Mouse (Mus musculus): ENCODE measurements around the gene Camk2d.

Gene Camk2d

DNA sequence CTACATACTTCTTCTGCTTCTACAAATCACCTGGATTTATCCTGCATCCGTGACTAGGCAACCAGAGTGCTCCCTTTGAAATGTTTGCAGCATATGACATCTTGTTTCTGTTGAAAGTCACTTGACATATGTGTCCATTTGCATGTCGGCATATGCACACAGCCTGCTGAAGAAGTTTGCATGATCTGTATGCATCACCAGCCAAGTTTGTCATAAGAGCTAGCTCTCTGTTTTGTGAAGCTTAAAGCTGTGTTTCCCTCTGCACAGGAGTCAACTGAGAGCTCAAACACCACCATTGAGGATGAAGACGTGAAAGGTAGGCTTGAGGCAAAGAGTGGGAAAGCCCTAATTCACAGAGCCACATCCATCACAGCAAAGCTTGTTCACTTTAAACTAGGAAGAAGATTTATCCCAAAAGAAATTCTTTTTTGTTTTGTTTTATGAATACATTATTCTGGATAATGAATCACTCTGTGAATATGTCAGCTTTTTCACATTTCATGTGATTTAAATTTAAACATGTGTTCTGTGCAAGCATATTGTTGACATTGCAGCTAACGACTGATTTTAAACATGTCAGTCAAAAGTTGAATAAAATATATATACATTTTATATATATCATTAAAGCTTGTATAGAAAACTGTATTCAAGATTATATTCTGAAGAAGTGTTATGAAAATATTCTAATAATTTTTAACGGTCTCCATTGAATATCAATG lies 214.4 kb downstream of the Camk2d start:
- no peak for DNase-seq (ENCODE audit: low spot score in 2 of 2)

DNA sequence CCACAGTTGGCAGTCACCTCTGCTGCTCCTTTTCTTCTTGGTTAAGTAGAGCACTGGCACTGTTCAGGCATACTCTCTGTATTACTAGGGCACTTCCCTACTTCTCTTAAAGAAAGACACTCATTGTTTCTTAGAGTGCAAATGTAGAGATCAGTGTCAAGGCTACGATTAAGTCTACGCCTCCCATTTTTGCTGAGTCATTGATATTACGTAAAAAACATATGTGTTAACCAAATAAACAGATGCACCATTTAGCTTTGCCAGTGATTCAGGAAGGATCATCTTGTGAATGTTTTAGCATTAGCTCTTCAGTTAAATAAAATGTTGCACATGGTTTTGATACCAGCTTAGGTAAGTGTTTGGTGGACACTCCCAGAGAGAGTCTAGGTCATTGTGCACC lies 215.5 kb downstream of the Camk2d start:
- DNase-seq (ENCODE audit: low spot score in 2 of 2), result no peak

DNA sequence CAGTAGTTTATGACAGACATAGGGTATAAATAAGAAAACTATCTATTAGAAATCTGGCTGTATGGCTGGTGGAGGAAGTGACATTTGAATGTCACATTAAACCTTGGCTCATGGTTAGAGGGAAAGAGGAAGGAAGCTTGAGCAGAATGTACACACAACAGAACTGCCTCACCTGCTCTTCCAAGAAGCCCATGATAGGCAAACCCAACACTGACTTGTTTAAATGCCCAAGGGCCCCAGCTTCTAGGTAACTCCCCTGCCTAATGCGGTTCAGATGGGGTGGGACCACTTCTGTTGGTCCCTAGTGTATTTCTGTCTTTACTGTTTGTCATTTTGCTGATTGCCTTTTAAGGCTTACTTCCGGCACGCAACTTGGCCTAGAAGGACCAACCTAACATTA lies 226.3 kb downstream of the Camk2d start:
- no peak for DNase-seq (ENCODE audit: low spot score in 2 of 2)

DNA sequence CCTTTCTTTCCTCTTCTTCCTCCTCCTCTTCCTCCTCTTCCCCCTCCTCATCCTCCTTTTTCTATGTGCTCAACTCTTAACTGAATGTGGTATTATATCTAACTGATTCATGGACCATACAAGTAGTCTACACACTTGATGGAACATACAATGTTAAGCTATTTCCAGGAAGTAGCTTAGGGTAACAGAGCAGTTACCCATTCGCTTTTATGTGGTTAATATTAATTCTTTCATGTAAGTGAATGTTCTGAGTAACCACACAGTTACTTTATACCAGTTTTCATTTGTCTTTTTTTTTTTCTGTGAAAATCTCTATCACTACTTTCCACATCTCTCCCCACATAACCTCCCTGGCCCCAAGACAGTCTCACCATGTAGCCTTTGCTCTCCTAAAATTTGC lies 228.8 kb downstream of the Camk2d start:
- no peak for DNase-seq (ENCODE audit: low spot score in 2 of 2)

DNA sequence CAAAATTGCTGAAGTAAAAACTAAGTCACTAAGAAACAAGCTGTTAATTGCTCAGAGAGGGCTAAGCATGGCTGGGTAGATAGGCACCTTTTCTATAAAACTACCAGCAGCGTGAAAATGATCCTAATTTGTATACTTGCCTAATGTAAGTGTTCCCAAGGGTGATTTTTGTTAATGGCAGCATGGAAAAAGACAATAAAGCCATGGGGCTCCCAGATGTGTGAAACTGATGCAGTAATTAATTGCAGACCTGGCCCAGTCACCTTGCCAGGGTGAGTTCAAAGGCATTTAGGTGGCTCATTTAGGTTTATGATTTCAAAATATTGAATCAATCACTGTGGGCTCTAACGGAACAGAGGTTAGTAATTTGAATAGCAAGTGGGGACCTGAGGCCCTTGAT lies 230.1 kb downstream of the Camk2d start:
- no peak for DNase-seq (ENCODE audit: low spot score in 2 of 2)

DNA sequence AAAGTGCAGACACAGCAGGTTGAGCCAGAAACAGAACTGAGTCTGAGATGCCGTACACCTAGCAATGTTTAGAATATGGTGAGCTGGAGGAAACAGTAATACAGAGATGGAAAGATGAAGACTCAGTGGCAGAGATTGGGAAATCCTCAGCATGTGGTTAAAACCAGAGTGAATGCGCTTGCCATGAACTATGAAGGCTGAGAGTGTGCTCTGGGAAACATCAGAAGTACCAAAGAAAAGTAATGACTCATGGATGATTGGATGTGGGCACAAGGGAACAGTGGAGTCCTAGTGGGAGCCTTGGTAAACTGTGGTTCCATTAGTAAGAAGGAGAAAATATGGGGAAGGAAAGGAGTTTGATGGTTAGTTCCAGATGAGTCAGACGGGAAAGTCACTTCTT lies 231.8 kb downstream of the Camk2d start:
- DNase-seq (ENCODE audit: low spot score in 2 of 2), result no peak

DNA sequence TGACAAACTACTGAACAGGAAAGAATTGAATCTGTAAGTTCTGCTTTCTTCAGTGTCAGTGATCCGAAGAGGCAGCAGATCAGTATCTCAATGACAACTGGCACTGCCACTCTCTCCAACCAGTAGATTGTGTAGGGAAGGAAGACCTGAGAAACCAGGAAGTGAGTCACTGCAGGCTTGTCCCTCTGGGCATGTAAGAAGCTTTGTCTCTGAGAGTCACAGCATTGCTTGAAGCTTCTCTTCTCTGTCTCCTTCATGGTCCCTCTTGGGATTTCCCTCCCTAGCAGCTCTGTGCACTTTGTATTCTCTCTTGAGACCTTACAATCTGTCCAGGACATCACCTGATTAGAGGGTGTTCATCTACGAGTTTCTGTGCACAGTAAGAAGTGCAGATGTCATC lies 233.7 kb downstream of the Camk2d start:
- DNase-seq (ENCODE audit: low spot score in 2 of 2), result no peak

DNA sequence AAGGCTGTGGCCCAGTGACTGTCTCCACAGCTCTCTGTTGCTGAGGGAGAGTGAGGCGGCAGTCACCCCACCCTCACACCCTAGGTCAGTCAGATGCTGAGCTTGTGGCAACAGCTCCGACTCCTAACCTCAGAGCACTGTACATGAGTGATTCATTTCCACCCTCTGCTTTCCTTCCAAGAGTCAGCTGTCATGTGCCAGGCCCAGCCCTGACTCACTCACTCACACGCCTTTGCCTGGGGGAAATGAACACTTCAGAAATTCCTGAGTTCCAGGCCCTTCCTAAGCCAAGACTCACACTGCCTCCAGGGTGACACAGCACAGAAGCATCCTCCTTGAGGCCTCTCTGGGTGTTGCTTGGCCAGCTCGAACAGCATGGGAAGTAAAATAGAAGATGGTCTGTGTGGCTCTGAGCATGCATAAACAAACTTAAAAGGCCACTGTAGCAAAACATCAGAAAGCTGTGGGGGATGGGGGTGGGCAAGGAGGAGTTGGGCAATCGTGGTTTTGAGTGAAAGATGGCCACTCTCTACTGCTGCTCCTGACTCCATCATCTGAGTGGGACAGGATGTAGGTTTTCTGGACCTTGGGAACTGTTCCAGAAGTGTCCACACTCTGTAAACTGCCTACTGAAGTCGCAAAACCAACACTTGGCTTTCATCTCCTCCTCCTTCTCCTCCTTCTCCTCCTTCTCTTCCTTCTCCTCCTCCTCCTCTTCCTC lies 235.5 kb downstream of the Camk2d start:
- peak in 1 of 2 experiments; percentile 24 for DNase-seq (ENCODE audit: low spot score in 2 of 2)

DNA sequence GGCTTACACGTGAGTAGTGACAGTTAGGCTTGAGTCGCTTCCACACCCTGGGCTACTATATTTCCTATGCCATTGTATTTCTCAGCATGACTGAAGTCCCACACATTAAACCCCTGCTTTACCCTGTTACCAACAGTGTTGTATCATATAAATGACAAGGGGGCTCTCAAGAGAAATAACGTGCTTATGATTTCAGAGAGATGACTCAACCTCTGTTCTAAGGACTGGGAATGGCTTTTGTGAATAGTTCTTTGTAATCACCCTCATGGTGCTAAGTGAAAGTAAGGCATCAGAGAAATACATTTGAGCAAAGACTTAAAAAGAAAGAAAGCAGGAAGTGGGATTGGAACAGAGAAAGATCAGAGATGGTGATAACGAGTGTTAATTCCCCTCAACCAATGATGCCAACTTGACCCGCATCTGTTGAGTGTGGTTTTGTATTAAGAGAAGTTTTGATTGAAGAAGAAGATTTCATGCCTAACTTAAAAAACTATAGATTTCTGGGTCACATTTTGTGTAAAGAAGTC lies 238.6 kb downstream of the Camk2d start:
- DNase-seq (ENCODE audit: low spot score in 2 of 2), result no peak

DNA sequence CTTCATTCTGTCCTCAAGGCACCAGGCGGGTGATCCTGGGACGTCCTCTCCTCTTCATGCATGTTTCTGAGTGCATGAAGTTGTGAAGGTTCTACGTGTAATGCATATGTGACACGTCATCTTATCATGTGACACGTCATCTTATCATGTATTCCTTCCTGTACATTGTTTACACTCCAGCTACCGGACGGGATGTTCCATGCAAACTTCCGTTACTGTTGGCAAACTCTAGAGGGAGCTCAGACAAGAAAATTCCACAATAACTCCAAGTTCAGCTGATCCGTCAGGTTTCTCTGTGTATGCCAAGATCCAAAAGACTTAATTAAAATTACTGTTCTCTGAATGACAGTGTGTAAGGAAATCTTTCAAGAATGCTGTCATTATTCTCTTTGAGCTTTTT lies 246.7 kb downstream of the Camk2d start:
- DNase-seq (ENCODE audit: low spot score in 2 of 2), result no peak

DNA sequence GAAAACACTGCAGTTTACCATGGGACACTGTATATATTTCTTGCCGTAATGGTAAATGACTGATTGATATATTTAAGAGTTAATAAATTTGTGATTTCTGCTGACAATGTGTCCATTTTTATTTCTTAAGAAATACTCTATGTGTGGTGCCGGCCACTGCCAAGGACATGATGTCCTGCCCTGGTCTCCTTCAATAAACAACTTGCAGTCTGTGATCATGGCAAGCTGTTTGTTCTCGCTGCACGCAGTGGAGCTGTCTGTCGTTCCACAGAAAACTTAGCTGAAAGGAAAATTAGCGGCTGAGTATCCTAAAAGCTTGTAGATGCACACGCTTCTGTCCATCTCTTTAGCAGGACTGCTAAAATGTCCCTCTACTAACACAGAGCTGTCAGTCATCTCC lies 248.7 kb downstream of the Camk2d start:
- no peak for DNase-seq (ENCODE audit: low spot score in 2 of 2)

DNA sequence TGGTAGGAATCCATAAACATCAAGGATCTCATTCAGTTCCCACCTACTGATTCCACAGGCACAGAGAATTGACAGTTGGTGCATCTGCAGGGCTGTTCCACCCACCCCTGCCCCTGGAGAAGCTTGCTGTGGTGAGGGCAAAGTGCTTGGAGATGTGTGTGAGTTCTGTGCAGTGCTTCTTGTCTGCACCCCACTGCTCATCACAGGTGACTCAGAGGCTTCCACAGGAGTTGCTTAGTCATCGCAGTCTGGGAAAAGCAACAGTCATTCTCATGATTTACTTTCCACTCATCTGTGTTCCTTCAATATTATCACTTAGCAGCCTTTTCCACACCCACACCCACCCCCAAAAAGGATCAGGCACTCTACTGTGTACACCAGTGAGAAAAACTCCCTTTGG lies 252.0 kb downstream of the Camk2d start:
- peak; percentile 40 to 62 for DNase-seq (ENCODE audit: low spot score in 2 of 2)

DNA sequence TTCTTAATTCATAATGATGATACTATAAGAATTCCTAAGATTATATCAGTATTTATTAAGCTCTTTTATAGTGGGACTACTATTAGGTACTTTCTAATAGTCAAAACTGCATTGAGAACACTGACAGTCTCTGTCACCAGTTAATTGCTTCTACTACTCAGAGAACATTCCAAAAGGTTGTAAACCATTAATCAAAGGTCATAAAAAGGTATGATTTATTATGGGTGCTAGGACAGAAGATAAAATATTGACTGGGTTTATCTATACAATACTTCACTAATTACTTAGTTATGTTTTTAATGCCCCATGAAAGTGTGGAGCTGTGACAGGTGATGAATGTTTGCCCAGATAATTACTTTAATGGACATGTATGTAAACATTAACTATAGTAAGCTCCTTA lies 264.3 kb downstream of the Camk2d start:
- no peak for DNase-seq (ENCODE audit: low spot score in 2 of 2)

DNA sequence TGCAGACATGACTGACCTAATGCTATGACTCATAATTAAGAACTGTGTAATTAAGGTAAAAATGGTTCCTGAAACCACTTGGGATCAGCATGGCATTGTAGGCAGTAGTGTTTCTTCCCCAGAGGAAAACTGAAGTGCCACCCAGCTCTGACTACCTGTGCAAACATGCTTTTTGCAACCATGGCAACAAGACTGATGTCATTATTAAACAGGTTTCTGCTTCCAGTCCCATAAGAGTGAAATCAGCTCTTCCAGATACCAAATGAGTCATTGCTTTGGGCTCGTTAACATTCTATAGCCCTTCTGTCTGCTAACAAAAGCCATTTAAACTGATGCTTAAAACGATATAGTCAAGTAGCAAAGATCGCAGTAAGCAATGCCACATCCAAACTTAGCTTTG lies 273.5 kb downstream of the Camk2d start:
- DNase-seq (ENCODE audit: low spot score in 2 of 2), result no peak

DNA sequence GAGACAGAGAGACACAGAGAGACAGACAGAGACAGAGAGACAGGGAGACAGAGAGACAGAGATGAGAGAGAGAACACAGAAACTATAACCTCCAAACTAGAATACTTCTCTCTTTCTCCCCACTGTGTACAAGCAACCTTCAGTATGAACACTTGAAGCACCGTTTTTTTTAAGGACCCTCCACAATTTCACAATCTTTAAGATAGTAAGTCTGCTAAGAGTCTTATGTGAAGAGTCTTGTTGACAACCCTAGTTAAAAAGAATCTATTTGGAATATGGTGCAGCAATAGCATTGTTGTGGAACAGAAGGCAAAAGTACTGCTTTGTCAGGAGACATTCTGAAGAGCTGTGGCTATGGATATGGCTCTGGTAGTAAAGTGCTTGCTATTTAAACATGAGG lies 274.6 kb downstream of the Camk2d start:
- no peak for DNase-seq (ENCODE audit: low spot score in 2 of 2)

DNA sequence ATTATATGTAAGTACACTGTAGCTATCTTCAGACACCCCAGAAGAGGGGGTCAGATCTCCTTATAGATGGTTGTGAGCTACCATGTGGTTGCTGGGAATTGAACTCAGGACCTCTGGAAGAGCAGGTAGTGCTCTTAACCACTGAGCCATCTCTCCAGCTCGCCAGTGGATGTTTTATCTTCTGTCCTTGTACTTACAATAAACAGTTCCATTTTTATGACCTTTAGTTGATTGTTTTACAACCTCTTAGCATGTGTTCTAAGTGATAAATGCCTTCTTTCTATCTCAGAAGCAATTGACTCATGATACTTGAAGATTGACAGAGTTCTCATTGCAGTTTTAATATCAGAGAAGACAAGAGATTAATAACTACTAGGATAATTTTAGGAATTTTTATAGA lies 282.1 kb downstream of the Camk2d start:
- no peak for DNase-seq (ENCODE audit: low spot score in 2 of 2)

DNA sequence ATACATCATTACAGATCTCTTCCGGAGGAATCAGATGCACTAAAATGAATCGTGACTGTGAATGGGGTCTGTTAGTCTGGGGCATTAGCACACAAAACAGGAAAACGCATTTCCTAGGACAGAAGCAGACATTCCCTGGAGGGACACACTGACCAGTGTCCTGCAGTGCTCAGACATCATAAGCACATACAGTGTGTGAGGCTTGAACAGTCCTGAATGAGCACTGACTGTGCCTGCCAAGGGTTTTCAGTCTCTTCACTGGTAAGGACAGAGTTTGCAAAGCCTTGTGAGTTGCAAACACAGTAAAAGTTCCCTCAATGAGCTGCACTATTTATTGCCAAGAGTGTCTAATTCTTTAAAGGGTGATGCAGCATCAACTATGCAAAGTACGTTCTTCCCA lies 290.0 kb downstream of the Camk2d start:
- DNase-seq (ENCODE audit: low spot score in 2 of 2), result no peak

DNA sequence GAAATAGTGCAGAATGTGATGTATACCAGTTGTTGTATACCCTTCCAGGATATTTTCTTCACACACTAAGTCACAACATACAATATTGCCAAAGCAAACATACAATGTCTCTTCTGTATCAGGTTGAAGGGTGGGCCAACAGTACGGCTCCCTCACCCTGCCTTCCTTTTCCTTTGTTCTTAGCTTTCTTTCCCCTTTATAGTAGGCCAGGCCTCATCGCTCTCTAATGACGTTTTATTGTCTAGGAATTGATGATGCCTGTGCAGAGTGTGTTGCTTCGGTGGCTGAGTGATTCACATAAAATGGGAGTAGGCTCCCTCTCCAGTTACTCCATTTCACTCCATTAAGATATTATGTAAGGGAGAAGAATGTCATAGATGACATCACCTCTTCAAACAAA lies 290.5 kb downstream of the Camk2d start:
- no peak for DNase-seq (ENCODE audit: low spot score in 2 of 2)

Data from frontal cortex, postnatal 36 days (tissue).